Mouse (Mus musculus): ENCODE measurements around the gene Trpd52l3. TPM values are rescaled to one million over a fixed set of nuclear protein-coding genes. Genes with fewer than 3 reads are reported as not detected.
"Not testable (repeated sequence)": the region's sequence is repeated elsewhere in the genome, so short reads cannot be mapped to it uniquely, and the experiment has no call there.

Gene Trpd52l3
- total and polyA plus RNA-seq, 2 experiments from 2014 or later, result not detected

DNA sequence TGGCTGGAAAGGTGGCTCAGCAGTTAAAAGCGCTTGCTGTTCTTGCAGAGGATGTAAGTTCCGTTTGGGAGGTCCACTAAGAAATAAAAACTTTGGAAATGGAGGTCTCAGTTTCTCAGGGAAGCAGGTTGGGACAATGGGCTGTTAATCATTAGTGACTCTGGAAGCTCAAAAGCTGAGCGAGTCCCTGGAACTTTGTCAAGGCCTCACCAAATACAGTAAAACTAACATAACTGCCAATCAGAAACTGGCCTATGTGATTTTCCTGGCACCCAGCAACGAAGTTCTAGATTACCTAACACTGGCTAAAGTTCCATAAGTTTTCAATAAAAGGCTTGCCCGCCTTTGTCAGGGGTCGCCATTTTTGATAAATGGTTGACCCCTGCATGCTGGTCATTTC, 12.6 kb downstream of the Trpd52l3 start:
- H3K4me2 ChIP-seq (ENCODE audit: low read depth, low read length, poor library complexity, severe bottlenecking), result no peak overlapping the region
- H3K27me3 ChIP-seq (ENCODE audit: insufficient read depth, low read length), result no peaks in the 10 kb centered on the region
- no peaks in the 10 kb centered on the region for H3K36me3 ChIP-seq (ENCODE audit: insufficient read depth, low read length)
- H3K27ac ChIP-seq (ENCODE audit: low read depth, low read length), result no peak overlapping the region
- WGBS, result 89% methylated on average over 6 of the region's 6 CpGs
- no peak for TF ChIP-seq CTCF (IDR thresholded peaks at IDR 0.05)
- H3K4me3 ChIP-seq (ENCODE audit: low read depth, low read length), result no peak overlapping the region
- no peak for ATAC-seq (ENCODE audit: low FRiP score)
- DNase-seq (ENCODE audit: low spot score), result no peak
- no peaks in the 10 kb centered on the region for H3K4me1 ChIP-seq (ENCODE audit: insufficient read depth, low read length)
- H3K9ac ChIP-seq (replicated peaks; ENCODE audit: low read length, poor library complexity, severe bottlenecking), result no peak overlapping the region
- no peaks in the 10 kb centered on the region for H3K9me3 ChIP-seq (ENCODE audit: low read length)

GRCm38 (mm10) chr19:30023419-30023818, 19.8 kb downstream of the Trpd52l3 start:
- not testable (repeated sequence) for H3K27me3 ChIP-seq (ENCODE audit: insufficient read depth, low read length); H3K4me2 ChIP-seq (ENCODE audit: low read depth, low read length, poor library complexity, severe bottlenecking); H3K9me3 ChIP-seq (ENCODE audit: low read length); H3K36me3 ChIP-seq (ENCODE audit: insufficient read depth, low read length); DNase-seq (ENCODE audit: low spot score); H3K4me1 ChIP-seq (ENCODE audit: insufficient read depth, low read length); ATAC-seq (ENCODE audit: low FRiP score); H3K27ac ChIP-seq (ENCODE audit: low read depth, low read length); H3K4me3 ChIP-seq (ENCODE audit: low read depth, low read length); H3K9ac ChIP-seq (replicated peaks; ENCODE audit: low read length, poor library complexity, severe bottlenecking)
- 94% methylated on average over 10 of the region's 10 CpGs for WGBS

GRCm38 (mm10) chr19:30029002-30029710, 25.6 kb downstream of the Trpd52l3 start:
- H3K9ac ChIP-seq (replicated peaks; ENCODE audit: low read length, poor library complexity, severe bottlenecking), result peak overlapping the region; percentile 99
- H3K9me3 ChIP-seq (ENCODE audit: low read length), result no peaks in the 10 kb centered on the region
- H3K4me3 ChIP-seq (ENCODE audit: low read depth, low read length), result peak overlapping the region; percentile 100
- peak overlapping the region; percentile 83 for H3K4me2 ChIP-seq (ENCODE audit: low read depth, low read length, poor library complexity, severe bottlenecking)
- peak overlapping the region; percentile 96 for H3K27ac ChIP-seq (ENCODE audit: low read depth, low read length)
- peaks cover 12% of the 10 kb centered on the region; the same call in 1 of the 2 replicates for H3K4me1 ChIP-seq (ENCODE audit: insufficient read depth, low read length)
- no peak for TF ChIP-seq CTCF (IDR thresholded peaks at IDR 0.05)
- DNase-seq (ENCODE audit: low spot score) (peak; percentile 33), ATAC-seq (ENCODE audit: low FRiP score) (no peak)
- H3K36me3 ChIP-seq (ENCODE audit: insufficient read depth, low read length), result no peaks in the 10 kb centered on the region
- WGBS, result 21% methylated on average over 11 of the region's 11 CpGs
- H3K27me3 ChIP-seq (ENCODE audit: insufficient read depth, low read length), result no peaks in the 10 kb centered on the region

DNA sequence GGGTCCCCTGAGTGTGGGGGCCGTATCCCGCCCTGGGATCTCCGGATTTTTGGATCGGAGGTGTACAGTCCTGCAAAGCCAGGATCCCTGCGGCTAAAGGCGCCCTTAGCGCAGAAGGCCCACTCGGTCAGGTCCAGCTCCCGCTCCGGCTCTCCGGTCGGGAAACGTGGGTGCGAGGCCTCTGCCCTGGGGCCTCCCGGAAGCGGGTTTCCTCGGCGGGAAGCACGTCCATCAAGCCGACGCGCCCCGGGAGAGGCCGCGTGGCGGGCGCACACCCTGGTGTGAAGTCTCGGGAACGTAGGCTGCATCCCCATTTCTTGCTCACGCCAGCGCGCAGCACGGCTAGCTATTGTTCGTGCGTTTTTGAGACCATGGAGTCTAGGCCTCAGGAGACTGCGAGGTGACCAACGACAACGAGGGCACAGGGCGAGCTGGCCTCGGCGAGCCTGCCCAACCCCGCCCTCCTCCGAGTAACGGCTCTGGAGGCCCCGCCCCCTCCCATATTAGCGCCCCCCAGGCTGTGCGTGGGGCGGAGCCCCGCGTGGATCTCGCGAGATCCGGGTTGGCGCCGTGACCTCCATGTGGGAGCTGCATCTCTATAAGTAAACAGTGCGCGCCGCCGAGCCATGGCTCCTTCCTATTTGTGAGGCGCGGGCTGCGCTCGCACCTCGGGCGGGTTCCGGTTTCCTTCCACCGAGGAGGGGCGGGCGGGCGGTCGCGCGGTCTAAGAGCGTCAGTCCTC, 26.5 kb downstream of the Trpd52l3 start, which contains the start of gene Uhrf2:
TSS of gene Uhrf2 (plus strand) at position 620 of the 742 bp plus-strand sequence.
- no peaks in the 10 kb centered on the region for H3K9me3 ChIP-seq (ENCODE audit: low read length)
- ATAC-seq (ENCODE audit: low FRiP score), result peak; percentile 98
- H3K27ac ChIP-seq (ENCODE audit: low read depth, low read length), result peak within 1 kb of the TSS; percentile 96
- peak within 1 kb of the TSS; percentile 83 for H3K4me2 ChIP-seq (ENCODE audit: low read depth, low read length, poor library complexity, severe bottlenecking)
- H3K36me3 ChIP-seq (ENCODE audit: insufficient read depth, low read length), result no peaks in the 10 kb centered on the region
- DNase-seq (ENCODE audit: low spot score), result peak; percentile 98
- peak within 1 kb of the TSS; percentile 100 for H3K4me3 ChIP-seq (ENCODE audit: low read depth, low read length)
- no peak for TF ChIP-seq CTCF (IDR thresholded peaks at IDR 0.05)
- peak within 1 kb of the TSS; percentile 99 for H3K9ac ChIP-seq (replicated peaks; ENCODE audit: low read length, poor library complexity, severe bottlenecking)
- 1% methylated on average over 71 of the region's 74 CpGs for WGBS
- peaks cover 12% of the 10 kb centered on the region; the same call in 1 of the 2 replicates for H3K4me1 ChIP-seq (ENCODE audit: insufficient read depth, low read length)
- no peaks in the 10 kb centered on the region for H3K27me3 ChIP-seq (ENCODE audit: insufficient read depth, low read length)

DNA sequence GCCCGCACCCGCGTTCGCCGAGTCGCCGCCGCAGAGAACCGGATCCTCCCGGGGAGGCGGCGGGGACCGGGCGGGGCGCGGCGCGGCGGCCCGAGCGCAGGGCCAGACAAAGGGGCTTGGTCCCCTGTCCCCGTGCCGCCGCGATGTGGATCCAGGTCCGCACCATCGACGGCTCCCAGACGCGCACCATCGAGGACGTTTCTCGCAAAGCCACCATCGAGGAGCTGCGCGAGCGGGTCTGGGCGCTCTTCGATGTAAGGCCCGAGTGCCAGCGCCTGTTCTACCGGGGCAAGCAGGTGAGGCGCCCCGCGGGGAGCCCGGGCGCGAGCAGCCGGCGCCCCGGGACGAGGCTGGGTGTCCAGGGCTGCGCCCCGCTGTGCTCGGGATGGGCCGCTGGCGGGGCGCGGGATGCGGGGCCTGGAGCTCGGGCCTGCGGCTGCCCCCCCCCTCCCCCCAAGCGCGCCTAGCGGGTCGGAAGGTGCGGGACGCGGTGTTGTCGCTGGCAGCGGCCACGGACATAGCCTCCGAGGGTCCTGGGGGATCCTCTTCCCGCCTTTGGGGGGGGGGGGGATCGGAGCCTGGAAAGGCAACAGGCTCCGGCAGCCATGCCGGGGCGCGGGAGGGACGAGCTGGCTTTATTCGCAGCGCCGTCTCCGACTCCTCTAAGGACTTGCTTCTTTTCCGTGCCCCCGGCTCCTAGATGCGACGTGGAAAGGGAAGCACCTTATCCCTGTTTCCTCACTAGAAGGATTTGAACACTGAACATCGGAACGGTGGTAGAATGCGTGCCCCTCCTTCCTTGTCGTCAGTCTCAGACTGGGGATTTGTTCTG, 27.3 kb downstream of the Trpd52l3 start:
- TF ChIP-seq CTCF (IDR thresholded peaks at IDR 0.05), result no peak
- ATAC-seq (ENCODE audit: low FRiP score) (no peak), DNase-seq (ENCODE audit: low spot score) (peak; percentile 34)
- under 1% methylated on average over 70 of the region's 92 CpGs for WGBS
- Histone ChIP-seq H3K27me3 (ENCODE audit: insufficient read depth, low read length) (no peaks in the 10 kb centered on the region), H3K27ac (ENCODE audit: low read depth, low read length) (peak overlapping the region; percentile 96), H3K4me2 (ENCODE audit: low read depth, low read length, poor library complexity, severe bottlenecking) (peak overlapping the region; percentile 83), H3K4me3 (ENCODE audit: low read depth, low read length) (peak overlapping the region; percentile 100), H3K4me1 (ENCODE audit: insufficient read depth, low read length) (peaks cover 12% of the 10 kb centered on the region; the same call in 1 of the 2 replicates), H3K9me3 (ENCODE audit: low read length) (no peaks in the 10 kb centered on the region), H3K36me3 (ENCODE audit: insufficient read depth, low read length) (no peaks in the 10 kb centered on the region), H3K9ac (replicated peaks; ENCODE audit: low read length, poor library complexity, severe bottlenecking) (peak overlapping the region; percentile 99)
